Mouse (Mus musculus) CH12.LX (cell line): ENCODE data around the gene Eml1. TPM values are rescaled to one million over a fixed set of nuclear protein-coding genes. Genes with fewer than 3 reads are reported as not detected.

Experiments
- DNase-seq: peaks from one replicate; pipeline ENCODE4 v3.0.0-alpha.2; 2013; ENCODE audit errors: extremely low read depth
- H3K27ac ChIP-seq: 2 replicates; pipeline ENCODE4 v1.5.1; 2012; ENCODE audit warnings: low read depth, mild to moderate bottlenecking, control low read depth, moderate library complexity; ENCODE audit not compliant: insufficient read depth
- H3K27me3 ChIP-seq: replicated peaks from 2 replicates; pipeline ENCODE3; 2012; ENCODE audit warnings: inconsistent platforms
- H3K36me3 ChIP-seq, 2 experiments: replicated peaks in 1 of 2; 2 replicates each; pipeline versions ENCODE3 to v1.6.1; 2012; ENCODE audit warnings: inconsistent platforms in 1 of 2, low read length in 1 of 2, mild to moderate bottlenecking in 1 of 2, mixed read lengths in 1 of 2, moderate library complexity in 1 of 2; ENCODE audit not compliant: control insufficient read depth in 1 of 2, insufficient read depth in 1 of 2
- H3K4me1 ChIP-seq, 2 experiments: 2 replicates each; pipeline ENCODE4 v1.6.1; 2012; ENCODE audit warnings: inconsistent platforms in 1 of 2, moderate library complexity in 1 of 2; ENCODE audit not compliant: insufficient read depth in 2 of 2, control insufficient read depth in 1 of 2
- H3K4me2 ChIP-seq: 2 replicates; pipeline ENCODE4 v1.6.1; 2012; ENCODE audit warnings: low read depth, mild to moderate bottlenecking, control low read depth; ENCODE audit not compliant: poor library complexity, insufficient read depth, severe bottlenecking
- H3K4me3 ChIP-seq, 3 experiments: fragments of 150-350 bp in 1 of 3; sonication (generic) in 1 of 3; replicated peaks in 1 of 3; 2 replicates each; pipeline versions ENCODE3 to v1.5.1; 2011 to 2012; ENCODE audit warnings: low read depth in 2 of 3, low read length in 2 of 3, mild to moderate bottlenecking in 2 of 3, moderate library complexity in 2 of 3, control low read depth in 1 of 3, improper control_type of control experiment in 1 of 3, inconsistent platforms in 1 of 3, mixed read lengths in 1 of 3; ENCODE audit not compliant: poor library complexity in 1 of 3
- H3K79me2 ChIP-seq: replicated peaks from 2 replicates; pipeline ENCODE4 v1.6.1; 2012; ENCODE audit warnings: mild to moderate bottlenecking, moderate library complexity; ENCODE audit not compliant: control insufficient read depth, poor library complexity, insufficient read depth, severe bottlenecking; ENCODE audit errors: extremely low read depth
- H3K9ac ChIP-seq: 2 replicates; pipeline ENCODE4 v1.6.1; 2012; ENCODE audit warnings: low read depth, mild to moderate bottlenecking, control low read depth, moderate library complexity; ENCODE audit not compliant: insufficient read depth
- H3K9me3 ChIP-seq: replicated peaks from 2 replicates; pipeline ENCODE3; 2012; ENCODE audit warnings: low read length, inconsistent platforms, mixed read lengths
- CHD1 ChIP-seq: IDR thresholded peaks from 2 replicates; pipeline ENCODE4 v1.6.1; 2012; ENCODE audit warnings: low read depth, low read length, improper control_type of control experiment, inconsistent platforms
- CHD2 ChIP-seq: IDR thresholded peaks from 2 replicates; pipeline ENCODE4 v1.6.1; 2011; ENCODE audit warnings: low read length, improper control_type of control experiment
- E2F4 ChIP-seq: IDR thresholded peaks from 2 replicates; pipeline ENCODE4 v1.6.1; 2011; ENCODE audit warnings: low read depth, low read length, improper control_type of control experiment; ENCODE audit not compliant: insufficient replicate concordance
- ELF1 ChIP-seq: IDR thresholded peaks from 2 replicates; pipeline ENCODE4 v1.6.1; 2014; ENCODE audit warnings: low read depth, mild to moderate bottlenecking, inconsistent platforms, low read length, improper control_type of control experiment
- ETS1 ChIP-seq: conservative IDR thresholded peaks from 2 replicates; pipeline ENCODE4 v1.6.1; 2012; ENCODE audit warnings: low read depth, mild to moderate bottlenecking, inconsistent platforms, low read length, improper control_type of control experiment, moderate library complexity
- GABPA ChIP-seq: IDR thresholded peaks from 2 replicates; pipeline ENCODE4 v1.6.1; 2012; ENCODE audit warnings: low read depth, low read length, improper control_type of control experiment, inconsistent platforms; ENCODE audit not compliant: insufficient replicate concordance
- IRF4 ChIP-seq: IDR thresholded peaks from 2 replicates; pipeline ENCODE4 v1.6.1; 2014; ENCODE audit warnings: low read depth, mild to moderate bottlenecking, inconsistent platforms, low read length, improper control_type of control experiment
- JUN ChIP-seq: IDR thresholded peaks from 2 replicates; pipeline ENCODE4 v1.6.1; 2011; ENCODE audit warnings: low read depth, mild to moderate bottlenecking, low read length, improper control_type of control experiment, moderate library complexity; ENCODE audit not compliant: insufficient read depth
- JUND ChIP-seq: conservative IDR thresholded peaks from 2 replicates; pipeline ENCODE4 v1.6.1; 2011; ENCODE audit warnings: low read depth, low read length, improper control_type of control experiment
- KAT2A ChIP-seq: IDR thresholded peaks from 2 replicates; pipeline ENCODE4 v1.6.1; 2012; ENCODE audit warnings: low read length, improper control_type of control experiment, inconsistent platforms; ENCODE audit not compliant: insufficient replicate concordance
- MAX ChIP-seq: IDR thresholded peaks from 2 replicates; pipeline ENCODE4 v1.6.1; 2011; ENCODE audit warnings: low read length, improper control_type of control experiment
- MEF2A ChIP-seq: IDR thresholded peaks from 2 replicates; pipeline ENCODE4 v1.6.1; 2014; ENCODE audit warnings: low read depth, mild to moderate bottlenecking, inconsistent platforms, low read length, improper control_type of control experiment, borderline replicate concordance
- NRF1 ChIP-seq: IDR thresholded peaks from 2 replicates; pipeline ENCODE4 v1.6.1; 2014; ENCODE audit warnings: low read depth, mild to moderate bottlenecking, inconsistent platforms, low read length, improper control_type of control experiment, moderate library complexity
- PAX5 ChIP-seq: IDR thresholded peaks from 2 replicates; pipeline ENCODE4 v1.6.1; 2012; ENCODE audit warnings: low read length, inconsistent platforms, mixed read lengths
- POLR2AphosphoS2 ChIP-seq: IDR thresholded peaks from 2 replicates; pipeline ENCODE4 v1.6.1; 2011; ENCODE audit warnings: low read depth, low read length, improper control_type of control experiment
- SMC3 ChIP-seq: IDR thresholded peaks from 2 replicates; pipeline ENCODE4 v1.6.1; 2011; ENCODE audit warnings: low read depth, low read length, improper control_type of control experiment
- TCF12 ChIP-seq: IDR thresholded peaks from 2 replicates; pipeline ENCODE4 v1.6.1; 2014; ENCODE audit warnings: low read depth, mild to moderate bottlenecking, inconsistent platforms, low read length, improper control_type of control experiment
- UBTF ChIP-seq: IDR thresholded peaks from 2 replicates; pipeline ENCODE4 v1.6.1; 2012; ENCODE audit warnings: low read depth, mild to moderate bottlenecking, inconsistent platforms, low read length, improper control_type of control experiment, moderate library complexity
- USF1 ChIP-seq: IDR thresholded peaks from 2 replicates; pipeline ENCODE4 v1.6.1; 2014; ENCODE audit warnings: low read depth, mild to moderate bottlenecking, inconsistent platforms, low read length, improper control_type of control experiment
- USF2 ChIP-seq: conservative IDR thresholded peaks from 2 replicates; pipeline ENCODE4 v1.6.1; 2011; ENCODE audit warnings: low read depth, low read length, improper control_type of control experiment
- ZNF384 ChIP-seq: IDR thresholded peaks from 2 replicates; pipeline ENCODE4 v1.6.1; 2012; ENCODE audit warnings: low read depth, low read length, improper control_type of control experiment, inconsistent platforms
- dilution Hi-C: fragments of 300-500 bp; cut with MboI; formaldehyde crosslinking; loops from 2 replicates; pipeline ENCODE4 v1.14.3; 2020; ENCODE audit warnings: low sequenced_read_pairs; ENCODE audit not compliant: extremely low pct_unique_long_range_greater_than_20kb, extremely low pct_ligation_motif_present
- in situ Hi-C: fragments of 300-500 bp; cut with MboI; formaldehyde crosslinking; loops from 3 replicates; pipeline ENCODE4 v1.14.3; 2019; ENCODE audit warnings: low sequenced_read_pairs, low pct_ligation_motif_present, low pct_unique_long_range_greater_than_20kb, mixed read lengths
- polyA plus RNA-seq: library from polyadenylated mRNA; unstranded; fragments of >175 nt; gene quantifications from 2 replicates; pipeline ENCODE4 v1.2.1, GENCODE M21; 2012; ENCODE audit warnings: low read depth; ENCODE audit not compliant: insufficient read length
- total RNA-seq, 2 experiments: library from RNA; depleted of rRNA; stranded (reverse); fragments of 300-350 nt in 1 of 2; fragments of >200 nt in 1 of 2; gene quantifications; 2 replicates each; pipeline ENCODE4 v1.2.3; 2012 to 2014

Gene Eml1
- total and polyA plus RNA-seq, 3 experiments, result not detected

DNA sequence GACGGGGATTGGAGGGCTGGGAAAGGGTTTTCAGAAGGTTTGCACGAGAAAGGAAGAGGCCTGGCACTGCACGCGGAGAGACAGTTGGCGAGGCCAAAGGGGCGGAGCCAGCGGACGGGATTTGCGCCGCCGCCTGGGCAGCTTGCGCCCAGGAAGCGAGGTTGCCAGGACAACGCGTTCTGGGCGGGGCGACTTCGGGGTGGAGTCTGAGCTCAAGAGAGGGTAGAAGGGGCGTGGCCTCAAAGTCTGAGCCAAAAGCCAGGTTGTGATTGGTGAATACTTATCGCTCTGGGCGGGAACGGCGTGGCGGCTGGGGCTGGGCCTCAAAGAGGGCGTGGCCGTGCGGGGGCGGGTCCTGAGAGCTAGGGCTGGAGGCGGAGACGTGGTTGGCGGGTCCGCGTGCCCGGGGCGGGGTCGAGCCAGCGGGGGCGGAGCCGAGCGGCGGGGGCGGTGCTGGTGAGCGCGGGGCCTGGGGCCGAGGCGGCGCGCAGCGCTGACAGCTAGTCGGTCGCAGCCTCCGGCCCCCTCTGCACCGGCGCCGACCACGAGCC lies 36.8 kb upstream of the Eml1 start, which contains the start of gene Cyp46a1:
Cyp46a1 (plus strand) TSS at position 487 of the 551 bp plus-strand sequence.
- H3K4me3 ChIP-seq, result peak within 1 kb of the TSS in 2 of 3 experiments; percentile 10 to 37
- no peak within 1 kb of the TSS for H3K9ac ChIP-seq
- peak; percentile 45 for TF ChIP-seq NRF1
- peak; percentile 72; the same call in 1 of the 2 replicates for TF ChIP-seq MAX
- TF ChIP-seq IRF4, result no peak
- TF ChIP-seq, all 38 proteins: peak for 2
- H3K9me3 ChIP-seq, result peaks cover 12% of the 10 kb centered on the region
- H3K4me1 ChIP-seq, result peaks cover 0 to 15% of the 10 kb centered on the region in 2 experiments; a peak in 2 of 4 replicates
- H3K27me3 ChIP-seq, result peaks cover 71% of the 10 kb centered on the region
- dilution Hi-C loops, result no loop called here
- H3K27ac ChIP-seq, result no peak within 1 kb of the TSS
- no peaks in the 10 kb centered on the region for H3K79me2 ChIP-seq
- no peaks in the 10 kb centered on the region for H3K36me3 ChIP-seq
- in situ Hi-C loops, result no loop called here
- H3K4me2 ChIP-seq, result no peak within 1 kb of the TSS; the same call in 1 of the 2 replicates
- peak; percentile 97 for DNase-seq

DNA sequence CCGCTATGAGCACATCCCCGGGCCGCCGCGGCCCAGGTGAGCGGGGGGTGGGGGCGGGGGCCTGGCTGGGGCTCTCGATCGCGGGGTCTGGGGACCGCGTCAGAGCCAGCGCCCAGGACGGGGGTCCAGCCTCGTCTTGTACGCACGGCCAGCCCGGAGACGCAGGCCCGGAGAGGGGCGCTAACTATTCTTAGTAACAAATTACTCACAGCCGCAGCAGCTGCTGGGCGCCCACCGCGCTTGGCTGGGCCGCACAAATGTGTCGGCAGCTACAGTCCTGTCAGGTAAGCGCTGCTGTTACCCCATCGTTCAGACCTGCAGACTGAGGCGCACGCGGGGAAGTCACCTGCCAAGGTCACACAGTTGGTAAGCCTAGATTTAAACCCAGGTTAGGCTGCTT lies 36.2 kb upstream of the Eml1 start:
- H3K4me2 ChIP-seq, result no peak overlapping the region; the same call in 1 of the 2 replicates
- H3K27ac ChIP-seq, result no peak overlapping the region
- H3K4me1 ChIP-seq, result peaks cover 0 to 15% of the 10 kb centered on the region in 2 experiments; a peak in 2 of 4 replicates
- H3K9me3 ChIP-seq, result peaks cover 12% of the 10 kb centered on the region
- DNase-seq, result no peak
- dilution Hi-C loops (no loop called here), in situ Hi-C loops (no loop called here)
- H3K9ac ChIP-seq, result no peak overlapping the region
- H3K27me3 ChIP-seq, result peaks cover 71% of the 10 kb centered on the region
- H3K4me3 ChIP-seq, result peak overlapping the region in 1 of 3 experiments; percentile 29
- TF ChIP-seq GABPA, result no peak
- TF ChIP-seq MEF2A, result no peak
- TF ChIP-seq JUN, result no peak
- no peak for TF ChIP-seq PAX5
- TF ChIP-seq TCF12, result no peak
- TF ChIP-seq CHD2, result no peak
- TF ChIP-seq IRF4, result no peak
- TF ChIP-seq ZNF384, result no peak
- no peak for TF ChIP-seq USF2
- no peak for TF ChIP-seq UBTF
- TF ChIP-seq KAT2A, result no peak
- TF ChIP-seq E2F4, result no peak
- TF ChIP-seq POLR2AphosphoS2, result no peak
- TF ChIP-seq USF1, result no peak
- TF ChIP-seq JUND, result no peak
- no peak for TF ChIP-seq ELF1
- no peak for TF ChIP-seq SMC3
- TF ChIP-seq ETS1, result no peak
- no peak for TF ChIP-seq CHD1
- no peaks in the 10 kb centered on the region for H3K79me2 ChIP-seq
- H3K36me3 ChIP-seq, result no peaks in the 10 kb centered on the region
